Mouse (Mus musculus): ENCODE measurements around the gene Cd200r4.
"Not testable (repeated sequence)": the region's sequence is repeated elsewhere in the genome, so short reads cannot be mapped to it uniquely, and the experiment has no call there.

The Cd200r4 gene

GRCm38 (mm10) chr16:44811544-44811943 lies at the start of gene Cd200r4:
Gene Cd200r4 (plus strand): TSS chr16:44811733.
- no peak for DNase-seq (ENCODE audit: low spot score in 2 of 2)

- no peak for DNase-seq (ENCODE audit: low spot score in 2 of 2)
Observed at GRCm38 (mm10) chr16:44761811-44762210, 49.7 kb upstream of the Cd200r4 start.

- peak; percentile 18 to 19 for DNase-seq (ENCODE audit: low spot score in 2 of 2)
Observed at GRCm38 (mm10) chr16:44765555-44766319, 45.8 kb upstream of the Cd200r4 start, which contains the start of gene Cd200r1. Gene Cd200r1 (plus strand): TSS chr16:44765736.

GRCm38 (mm10) chr16:44766320-44766892 lies 45.1 kb upstream of the Cd200r4 start:
- no peak for DNase-seq (ENCODE audit: low spot score in 2 of 2)

GRCm38 (mm10) chr16:44767506-44767905 lies 44.0 kb upstream of the Cd200r4 start:
- DNase-seq (ENCODE audit: low spot score in 2 of 2) = no peak

- no peak for DNase-seq (ENCODE audit: low spot score in 2 of 2)
Observed at GRCm38 (mm10) chr16:44767967-44768366, 43.6 kb upstream of the Cd200r4 start.

- DNase-seq (ENCODE audit: low spot score in 2 of 2) = no peak
Observed at GRCm38 (mm10) chr16:44772577-44772976, 39.0 kb upstream of the Cd200r4 start.

GRCm38 (mm10) chr16:44773673-44774072 lies 37.9 kb upstream of the Cd200r4 start:
- DNase-seq (ENCODE audit: low spot score in 2 of 2) = no peak

GRCm38 (mm10) chr16:44774201-44774600 lies 37.3 kb upstream of the Cd200r4 start:
- no peak for DNase-seq (ENCODE audit: low spot score in 2 of 2)

- DNase-seq (ENCODE audit: low spot score in 2 of 2) = no peak
Observed at GRCm38 (mm10) chr16:44778538-44779147, 32.9 kb upstream of the Cd200r4 start.

GRCm38 (mm10) chr16:44779494-44779893 lies 32.0 kb upstream of the Cd200r4 start:
- no peak for DNase-seq (ENCODE audit: low spot score in 2 of 2)

GRCm38 (mm10) chr16:44780751-44781150 lies 30.8 kb upstream of the Cd200r4 start:
- no peak for DNase-seq (ENCODE audit: low spot score in 2 of 2)

GRCm38 (mm10) chr16:44786934-44787333 lies 24.6 kb upstream of the Cd200r4 start:
- no peak for DNase-seq (ENCODE audit: low spot score in 2 of 2)

- no peak for DNase-seq (ENCODE audit: low spot score in 2 of 2)
Observed at GRCm38 (mm10) chr16:44794416-44794815, 17.1 kb upstream of the Cd200r4 start.

- no peak for DNase-seq (ENCODE audit: low spot score in 2 of 2)
Observed at GRCm38 (mm10) chr16:44805976-44806375, 5.6 kb upstream of the Cd200r4 start.

- not testable (repeated sequence) for DNase-seq (ENCODE audit: low spot score in 2 of 2)
Observed at GRCm38 (mm10) chr16:44810223-44810622, 1.3 kb upstream of the Cd200r4 start.

GRCm38 (mm10) chr16:44812468-44813065 lies 1.0 kb downstream of the Cd200r4 start:
- no peak for DNase-seq (ENCODE audit: low spot score in 2 of 2)

- DNase-seq (ENCODE audit: low spot score in 2 of 2) = no peak
Observed at GRCm38 (mm10) chr16:44818010-44818409, 6.5 kb downstream of the Cd200r4 start.

- no peak for DNase-seq (ENCODE audit: low spot score in 2 of 2)
Observed at GRCm38 (mm10) chr16:44820545-44820944, 9.0 kb downstream of the Cd200r4 start.

- DNase-seq (ENCODE audit: low spot score in 2 of 2) = no peak
Observed at GRCm38 (mm10) chr16:44832286-44832685, 20.8 kb downstream of the Cd200r4 start.

GRCm38 (mm10) chr16:44833189-44833588 lies 21.7 kb downstream of the Cd200r4 start:
- DNase-seq (ENCODE audit: low spot score in 2 of 2) = not testable (repeated sequence)

GRCm38 (mm10) chr16:44866797-44867196 lies 55.3 kb downstream of the Cd200r4 start, which contains the start of gene Cd200r2:
Gene Cd200r2 (plus strand): TSS chr16:44867097.
- no peak for DNase-seq (ENCODE audit: low spot score in 2 of 2)

All from spleen, postnatal 10 days (tissue).